Mouse (Mus musculus): ENCODE measurements at regions not wholly inside any gene's neighbourhood (a gene's known extent, or its start where the extent isn't known, plus 50 kb on each side); places are given as distances from the start of the nearest gene placed in this dataset.

- no peaks in the 10 kb centered on the region for H3K27me3 ChIP-seq (replicated peaks)
- no peaks in the 10 kb centered on the region for H3K36me3 ChIP-seq
- 0 out of 2 replicates have a peak, but pooled peaks cover 4% of the 10 kb centered on the region for H3K4me1 ChIP-seq (replicated peaks)
- no peak overlapping the region for H3K9ac ChIP-seq
- WGBS, result 90% methylated on average over 7 of the region's 7 CpGs
- H3K9me3 ChIP-seq, result no peaks in the 10 kb centered on the region
- H3K27ac ChIP-seq, result no peak overlapping the region
- no peak for ATAC-seq
- no peak overlapping the region for H3K4me3 ChIP-seq (replicated peaks)
- no peak overlapping the region for H3K4me2 ChIP-seq (replicated peaks)
These were observed 54.8 kb upstream of the Tet2 start for GRCm38 (mm10) chr3:133599731-133600130.

DNA sequence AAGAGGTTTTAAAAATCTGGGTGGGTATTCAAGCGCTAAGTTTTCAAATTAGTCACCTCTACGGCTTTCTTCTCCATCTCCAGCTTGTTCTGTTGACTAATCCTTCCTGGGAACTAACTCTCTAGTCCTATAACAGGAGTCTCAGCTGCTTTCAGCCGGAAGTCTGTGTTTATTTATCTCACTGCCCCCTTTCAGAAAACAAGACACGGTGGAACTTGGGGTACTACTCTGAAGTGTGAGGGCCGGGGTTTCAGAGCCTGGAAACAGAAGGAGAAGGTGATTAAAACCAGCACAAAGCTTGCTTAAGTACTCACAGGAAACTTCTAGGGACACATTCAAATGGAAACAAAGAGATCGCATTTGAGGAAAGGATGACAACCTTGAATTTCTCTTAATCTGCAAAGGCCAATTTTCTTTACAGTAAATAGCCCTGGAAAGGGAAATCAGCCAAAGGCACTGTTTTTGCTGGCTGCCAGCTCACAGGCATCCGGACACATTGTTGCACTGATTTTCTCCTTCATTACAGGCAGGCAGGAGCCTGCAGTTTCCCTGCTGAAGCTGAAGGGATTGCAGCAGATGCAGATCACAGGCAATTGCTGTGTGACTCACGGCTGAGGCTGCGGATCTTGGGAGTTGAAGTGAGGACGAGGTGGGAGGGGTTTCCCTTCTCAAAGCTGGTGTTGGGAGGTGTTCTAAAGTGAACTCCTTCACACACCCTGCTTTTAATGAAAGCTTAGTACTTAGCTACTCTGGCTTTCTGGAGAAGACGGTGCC, 55.7 kb upstream of the Tet2 start:
- Histone ChIP-seq H3K4me2 (replicated peaks) (no peak overlapping the region), H3K27me3 (replicated peaks) (no peaks in the 10 kb centered on the region), H3K27ac (peak overlapping the region; percentile 15; the same call in 1 of the 2 replicates), H3K4me1 (replicated peaks) (0 out of 2 replicates have a peak, but pooled peaks cover 4% of the 10 kb centered on the region), H3K4me3 (replicated peaks) (no peak overlapping the region), H3K9me3 (no peaks in the 10 kb centered on the region), H3K9ac (no peak overlapping the region), H3K36me3 (no peaks in the 10 kb centered on the region)
- WGBS, result 22% methylated on average over 11 of the region's 11 CpGs
- ATAC-seq, result peak; percentile 76

GRCm38 (mm10) chr3:133605460-133605859, 60.5 kb upstream of the Tet2 start:
- H3K36me3 ChIP-seq, result no peaks in the 10 kb centered on the region
- 87% methylated on average over 6 of the region's 6 CpGs for WGBS
- H3K4me1 ChIP-seq (replicated peaks), result 0 out of 2 replicates have a peak, but pooled peaks cover 4% of the 10 kb centered on the region
- no peak overlapping the region for H3K27ac ChIP-seq
- H3K9me3 ChIP-seq, result no peaks in the 10 kb centered on the region
- H3K4me2 ChIP-seq (replicated peaks), result no peak overlapping the region
- no peak overlapping the region for H3K9ac ChIP-seq
- H3K27me3 ChIP-seq (replicated peaks), result no peaks in the 10 kb centered on the region
- H3K4me3 ChIP-seq (replicated peaks), result no peak overlapping the region
- ATAC-seq, result no peak

GRCm38 (mm10) chr3:133608845-133609261, 63.9 kb upstream of the Tet2 start:
- Histone ChIP-seq H3K9me3 (no peaks in the 10 kb centered on the region), H3K4me2 (replicated peaks) (no peak overlapping the region), H3K27me3 (replicated peaks) (no peaks in the 10 kb centered on the region), H3K4me1 (replicated peaks) (no peaks in the 10 kb centered on the region), H3K36me3 (no peaks in the 10 kb centered on the region), H3K27ac (no peak overlapping the region), H3K4me3 (replicated peaks) (no peak overlapping the region), H3K9ac (no peak overlapping the region)
- WGBS, result 76% methylated on average over 3 of the region's 3 CpGs
- no peak for ATAC-seq

- H3K4me2 ChIP-seq (replicated peaks), result no peak overlapping the region; the same call in 1 of the 2 replicates
- no peak for ATAC-seq
These were observed 69.1 kb upstream of the Tet2 start for GRCm38 (mm10) chr3:133613836-133614711.

GRCm38 (mm10) chr3:133614712-133615426, 69.9 kb upstream of the Tet2 start:
- Histone ChIP-seq H3K4me3 (replicated peaks) (no peak overlapping the region), H3K4me1 (replicated peaks) (no peaks in the 10 kb centered on the region), H3K4me2 (replicated peaks) (peak overlapping the region; percentile 24), H3K36me3 (no peaks in the 10 kb centered on the region), H3K27ac (no peak overlapping the region), H3K9ac (no peak overlapping the region), H3K27me3 (replicated peaks) (no peaks in the 10 kb centered on the region), H3K9me3 (no peaks in the 10 kb centered on the region)
- no peak for ATAC-seq
- 41% methylated on average over 14 of the region's 14 CpGs for WGBS

More at GRCm38 (mm10) chr3:133613836-133614711, 69.1 kb upstream of the Tet2 start:
- WGBS, result 53% methylated on average over 12 of the region's 12 CpGs
- no peaks in the 10 kb centered on the region for H3K27me3 ChIP-seq (replicated peaks)
- H3K9ac ChIP-seq, result no peak overlapping the region
- H3K27ac ChIP-seq, result no peak overlapping the region
- H3K9me3 ChIP-seq, result no peaks in the 10 kb centered on the region
- no peak overlapping the region for H3K4me3 ChIP-seq (replicated peaks)
- no peaks in the 10 kb centered on the region for H3K4me1 ChIP-seq (replicated peaks)
- H3K36me3 ChIP-seq, result no peaks in the 10 kb centered on the region

- Histone ChIP-seq H3K36me3 (no peaks in the 10 kb centered on the region), H3K4me2 (replicated peaks) (no peak overlapping the region), H3K9ac (no peak overlapping the region), H3K27me3 (replicated peaks) (no peaks in the 10 kb centered on the region), H3K4me3 (replicated peaks) (no peak overlapping the region), H3K4me1 (replicated peaks) (no peaks in the 10 kb centered on the region), H3K9me3 (no peaks in the 10 kb centered on the region), H3K27ac (no peak overlapping the region)
- ATAC-seq, result no peak
- 88% methylated on average over 2 of the region's 2 CpGs for WGBS
These were observed 72.1 kb upstream of the Tet2 start for GRCm38 (mm10) chr3:133617036-133617435.

DNA sequence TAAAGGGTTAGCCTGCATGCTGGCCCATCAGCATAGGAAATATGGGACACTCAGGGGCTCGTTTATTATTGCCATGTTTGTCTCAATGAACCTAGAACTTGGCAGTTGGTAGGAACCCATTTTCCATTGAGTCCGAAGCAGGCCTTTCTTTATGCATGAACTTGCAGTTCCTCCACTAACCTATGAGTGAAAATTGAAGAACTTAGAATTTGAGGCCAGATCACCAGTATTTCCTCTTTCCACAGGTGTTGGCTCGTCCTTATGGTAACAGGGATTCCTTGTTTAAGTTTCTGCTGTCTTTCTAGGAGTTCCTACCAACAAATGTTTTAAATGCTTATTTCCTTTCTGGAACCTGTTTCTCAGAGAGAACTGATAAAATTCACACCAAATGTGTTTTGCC, 73.6 kb upstream of the Tet2 start:
- whole genome bisulfite sequencing, result 83% methylated on average over 3 of the region's 3 CpGs
- no peak for ATAC-seq
- H3K4me3 ChIP-seq (replicated peaks), result no peak overlapping the region

DNA sequence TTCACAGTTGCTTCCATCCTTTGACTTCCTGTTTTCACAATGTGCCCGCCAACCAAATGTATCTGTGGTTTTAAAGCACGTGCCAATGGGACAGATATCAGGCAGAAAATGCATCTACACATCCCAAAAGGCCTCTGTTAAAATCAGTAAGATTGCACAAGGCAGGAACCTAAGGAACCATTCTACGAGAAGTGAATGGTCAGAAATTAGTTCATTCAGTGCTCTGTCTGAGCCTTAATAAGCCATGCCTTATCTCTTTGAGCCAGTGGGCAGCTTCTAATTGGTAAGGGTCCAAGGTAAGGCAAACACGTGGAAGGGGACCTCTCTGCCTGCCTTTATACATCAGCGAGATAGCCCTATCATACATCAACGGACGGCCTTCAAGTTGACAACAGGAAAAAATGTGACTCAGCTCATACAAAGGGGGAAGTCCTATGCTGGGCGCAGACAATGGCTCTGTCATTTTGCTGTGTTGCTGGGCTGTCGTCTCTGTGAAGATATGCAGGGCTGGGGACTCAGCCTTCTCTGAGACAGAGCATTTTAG, 78.3 kb upstream of the Tet2 start:
- Histone ChIP-seq H3K4me2 (replicated peaks) (no peak overlapping the region), H3K4me3 (replicated peaks) (no peak overlapping the region), H3K27me3 (replicated peaks) (no peaks in the 10 kb centered on the region), H3K4me1 (replicated peaks) (no peaks in the 10 kb centered on the region), H3K27ac (no peak overlapping the region), H3K9me3 (no peaks in the 10 kb centered on the region), H3K36me3 (no peaks in the 10 kb centered on the region), H3K9ac (no peak overlapping the region)
- ATAC-seq, result peak; percentile 49
- WGBS, result 54% methylated on average over 9 of the region's 9 CpGs

More for the DNA sequence above, 73.6 kb upstream of the Tet2 start:
- no peaks in the 10 kb centered on the region for H3K36me3 ChIP-seq
- no peaks in the 10 kb centered on the region for H3K27me3 ChIP-seq (replicated peaks)
- H3K9me3 ChIP-seq, result no peaks in the 10 kb centered on the region
- H3K4me2 ChIP-seq (replicated peaks), result no peak overlapping the region
- no peak overlapping the region for H3K9ac ChIP-seq
- no peak overlapping the region for H3K27ac ChIP-seq
- H3K4me1 ChIP-seq (replicated peaks), result no peaks in the 10 kb centered on the region

GRCm38 (mm10) chr3:133624079-133624875, 79.3 kb upstream of the Tet2 start:
- Histone ChIP-seq H3K27ac (no peak overlapping the region), H3K9me3 (no peaks in the 10 kb centered on the region), H3K4me2 (replicated peaks) (no peak overlapping the region), H3K4me1 (replicated peaks) (no peaks in the 10 kb centered on the region), H3K9ac (no peak overlapping the region), H3K36me3 (no peaks in the 10 kb centered on the region), H3K27me3 (replicated peaks) (no peaks in the 10 kb centered on the region), H3K4me3 (replicated peaks) (no peak overlapping the region)
- 72% methylated on average over 3 of the region's 3 CpGs for WGBS
- no peak for ATAC-seq

DNA sequence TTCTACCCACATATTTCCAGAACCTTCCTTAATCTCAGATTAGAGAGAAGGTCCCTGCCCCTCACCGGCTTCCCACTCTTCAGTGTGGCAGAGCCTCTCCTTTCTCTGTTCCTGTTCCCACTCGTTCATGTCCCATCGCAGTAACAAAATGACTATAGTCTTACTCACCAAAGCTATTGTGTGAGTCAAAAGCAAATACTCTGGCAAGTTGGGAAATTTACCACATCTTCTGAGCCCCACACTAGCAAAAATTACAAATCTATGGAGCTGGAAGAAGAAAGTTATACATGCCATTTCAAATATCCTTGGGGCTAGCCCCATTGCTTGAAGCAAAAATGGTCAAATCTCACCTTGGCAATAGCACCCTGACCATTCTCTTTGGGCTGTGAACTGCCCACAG, 80.1 kb upstream of the Tet2 start:
- H3K27ac ChIP-seq, result no peak overlapping the region
- no peak for ATAC-seq
- H3K9me3 ChIP-seq, result no peaks in the 10 kb centered on the region
- no peak overlapping the region for H3K9ac ChIP-seq
- 95% methylated on average over 3 of the region's 3 CpGs for WGBS
- H3K27me3 ChIP-seq (replicated peaks), result no peaks in the 10 kb centered on the region
- H3K36me3 ChIP-seq, result no peaks in the 10 kb centered on the region
- no peak overlapping the region for H3K4me2 ChIP-seq (replicated peaks)
- no peak overlapping the region for H3K4me3 ChIP-seq (replicated peaks)
- H3K4me1 ChIP-seq (replicated peaks), result no peaks in the 10 kb centered on the region
